Mouse (Mus musculus) midbrain, embryonic 11.5 days (tissue): ENCODE measurements around the gene Pramef8. TPM values are rescaled to one million over a fixed set of nuclear protein-coding genes. Genes with fewer than 3 reads are reported as not detected.

Experiments used
- ATAC-seq: fragments of 200-750 bp; cut with Nextera tagmentation; 2 replicates; pipeline ENCODE4 v1.8.0; 2017; ENCODE audit warnings: moderate TSS enrichment, moderate library complexity; ENCODE audit not compliant: low FRiP score
- DNase-seq: peaks from one replicate; pipeline ENCODE4 v3.0.0; 2015; ENCODE audit warnings: low spot score; ENCODE audit errors: missing footprints
- H3K27ac ChIP-seq: fragments of 300-500 bp; sonication (generic); 2 replicates; pipeline ENCODE4 v1.5.1; 2014; ENCODE audit warnings: low read depth, low read length
- H3K27me3 ChIP-seq: fragments of 300-500 bp; sonication (generic); 2 replicates; pipeline ENCODE4 v1.6.1; 2014; ENCODE audit warnings: mild to moderate bottlenecking, low read length, moderate library complexity, mixed read lengths; ENCODE audit not compliant: control insufficient read depth, insufficient read depth
- H3K36me3 ChIP-seq: fragments of 300-500 bp; sonication (generic); 2 replicates; pipeline ENCODE4 v1.6.1; 2014; ENCODE audit warnings: mild to moderate bottlenecking, low read length, moderate library complexity, mixed read lengths; ENCODE audit not compliant: control insufficient read depth, insufficient read depth
- H3K4me1 ChIP-seq: fragments of 300-500 bp; sonication (generic); 2 replicates; pipeline ENCODE4 v1.6.1; 2014; ENCODE audit warnings: low read length; ENCODE audit not compliant: control insufficient read depth, insufficient read depth
- H3K4me2 ChIP-seq: fragments of 300-500 bp; sonication (generic); 2 replicates; pipeline ENCODE4 v1.6.1; 2014; ENCODE audit warnings: mild to moderate bottlenecking, moderate library complexity
- H3K4me3 ChIP-seq: fragments of 300-500 bp; sonication (generic); 2 replicates; pipeline ENCODE4 v1.5.1; 2014; ENCODE audit warnings: low read depth, low read length
- H3K9ac ChIP-seq: fragments of 300-500 bp; sonication (generic); 2 replicates; pipeline ENCODE4 v1.6.1; 2014; ENCODE audit warnings: low read length
- H3K9me3 ChIP-seq: fragments of 300-500 bp; sonication (generic); 2 replicates; pipeline ENCODE4 v1.6.1; 2016; ENCODE audit warnings: low read length; ENCODE audit not compliant: control insufficient read depth
- WGBS: fragments of 180-500 bp; shearing (Covaris S2); extraction: QIAGEN DNeasy Blood & Tissue Kit; methylation state at CpG from one replicate; pipeline ENCODE4 v1.1.7; 2014; 5-methylcytosine and 5-hydroxymethylcytosine counted together
- polyA plus RNA-seq: library from polyadenylated mRNA; unstranded; fragments of >200 nt; fragmentation: Nextera tagmentation; extraction: Ambion mirVana; gene quantifications from 2 replicates; pipeline ENCODE4 v1.2.1, GENCODE M21; 2014

Gene Pramef8
- polyA plus RNA-seq, result 15.6 and 18.6 TPM in 2 replicates

DNA sequence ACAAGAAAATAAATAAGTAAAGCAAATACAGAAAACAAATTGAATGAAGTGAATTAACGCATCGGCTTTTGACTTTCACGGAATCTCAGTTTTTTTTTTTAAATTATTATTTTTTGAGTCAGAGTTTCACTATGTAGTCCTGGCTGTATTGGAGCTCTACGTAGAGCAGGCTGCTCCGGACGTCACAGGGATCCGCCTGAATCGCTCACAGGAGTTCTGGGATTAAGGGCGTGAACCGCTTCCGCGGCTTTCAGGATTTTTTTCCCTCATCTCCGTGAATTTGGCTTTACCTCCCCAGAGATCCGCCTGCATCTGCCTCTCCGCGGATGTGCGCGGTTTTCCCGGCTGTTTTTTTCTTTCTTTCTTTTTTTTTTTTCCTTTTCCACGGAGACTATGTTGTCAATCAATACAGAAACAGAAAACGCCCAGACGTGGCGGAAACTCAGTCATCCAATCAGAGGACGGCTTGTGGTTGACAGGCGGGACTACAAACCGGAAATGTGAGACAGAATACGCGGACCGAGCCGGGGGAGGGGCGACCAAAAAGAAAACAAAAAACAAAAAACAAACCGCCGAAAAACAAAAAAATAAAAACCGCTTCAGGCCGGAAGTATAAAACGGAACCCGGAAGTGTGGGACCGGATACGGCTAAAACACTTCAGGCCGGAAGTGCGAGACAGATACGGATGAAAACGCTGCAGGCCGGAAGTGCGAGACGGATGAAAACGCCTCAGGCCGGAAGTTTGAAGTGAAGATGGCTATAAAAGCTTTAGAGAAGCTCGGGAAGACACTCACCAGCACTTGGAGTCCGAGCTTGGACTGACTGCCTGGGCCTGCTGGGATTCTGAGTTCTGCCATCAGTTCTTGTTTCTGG is at the start of gene Pramef8:
Gene Pramef8 (plus strand): TSS at position 208 of the 874 bp plus-strand sequence.
- DNase-seq, result peak; percentile 99
- 1% methylated on average over 50 of the region's 50 CpGs for WGBS
- Histone ChIP-seq H3K9me3 (peaks cover 3% of the 10 kb centered on the region; the same call in 1 of the 2 replicates), H3K4me3 (peak within 1 kb of the TSS; percentile 46), H3K4me1 (peaks cover 2% of the 10 kb centered on the region; the same call in 1 of the 2 replicates), H3K27me3 (no peaks in the 10 kb centered on the region), H3K4me2 (peak within 1 kb of the TSS; percentile 48), H3K27ac (peak within 1 kb of the TSS; percentile 60), H3K36me3 (peaks cover 9% of the 10 kb centered on the region), H3K9ac (peak within 1 kb of the TSS; percentile 66)
- peak; percentile 95 for ATAC-seq

DNA sequence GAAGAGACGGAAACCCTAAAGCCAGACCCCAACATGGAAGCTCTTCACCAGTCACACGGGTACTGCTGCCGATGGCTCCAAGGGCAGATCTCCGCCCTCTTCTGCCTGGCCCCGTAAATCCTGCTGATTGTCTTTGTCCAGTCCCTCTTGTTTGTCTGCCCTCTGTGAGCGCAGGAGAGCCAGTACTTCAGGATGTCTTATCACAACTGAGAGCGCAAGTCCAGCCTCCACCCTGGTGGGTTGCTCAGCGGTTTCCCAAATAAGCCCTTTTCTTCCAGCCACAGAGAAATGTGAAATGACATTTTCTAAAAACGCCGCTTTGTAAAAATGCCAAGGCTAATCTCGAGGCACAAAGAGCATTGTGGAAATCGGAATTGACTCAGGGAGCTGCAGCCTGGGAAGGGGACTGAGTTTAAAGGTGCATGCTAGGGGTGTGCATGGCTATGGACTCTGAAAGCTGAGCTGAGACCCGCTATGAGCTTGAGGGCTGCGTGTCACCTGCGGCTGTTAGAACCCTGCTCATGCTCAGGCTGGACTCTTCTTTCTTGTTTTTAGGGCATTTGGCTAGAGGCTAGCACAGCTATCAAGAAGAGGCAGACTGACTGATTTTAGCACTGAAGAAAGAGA is 45.7 kb upstream of the Pramef8 start:
- Histone ChIP-seq H3K4me2 (no peak overlapping the region; the same call in 1 of the 2 replicates), H3K27me3 (no peaks in the 10 kb centered on the region), H3K27ac (no peak overlapping the region), H3K4me3 (no peak overlapping the region), H3K9ac (no peak overlapping the region; the same call in 1 of the 2 replicates), H3K4me1 (peaks cover 9% of the 10 kb centered on the region), H3K36me3 (no peaks in the 10 kb centered on the region), H3K9me3 (no peaks in the 10 kb centered on the region; the same call in 1 of the 2 replicates)
- DNase-seq (peak; percentile 88), ATAC-seq (peak; percentile 64)
- WGBS, result 24% methylated on average over 15 of the region's 15 CpGs

DNA sequence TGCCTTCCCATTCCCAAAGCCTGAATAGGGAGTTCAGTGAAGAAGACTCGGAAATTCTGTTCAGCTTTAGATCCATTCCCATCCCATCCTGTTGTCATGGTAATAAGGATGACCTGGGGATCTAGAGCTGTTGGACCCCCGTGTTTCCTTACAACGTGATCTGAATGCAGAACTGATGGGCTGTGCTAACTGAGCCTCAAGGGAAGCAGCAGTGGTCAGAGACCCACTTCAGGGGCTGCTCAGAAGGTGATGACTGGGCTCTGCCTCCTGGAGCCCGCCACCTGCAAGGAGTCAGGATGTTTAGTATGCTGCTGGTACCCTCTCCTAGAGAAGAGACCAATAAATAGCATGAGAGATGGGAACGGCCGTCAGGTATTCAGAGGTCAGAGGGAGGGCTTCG is 32.7 kb upstream of the Pramef8 start:
- peak overlapping the region; percentile 22; the same call in 1 of the 2 replicates for H3K4me2 ChIP-seq
- 28% methylated on average over 7 of the region's 7 CpGs for WGBS
- no peak overlapping the region for H3K4me3 ChIP-seq
- H3K9ac ChIP-seq, result no peak overlapping the region; the same call in 1 of the 2 replicates
- H3K36me3 ChIP-seq, result no peaks in the 10 kb centered on the region
- no peaks in the 10 kb centered on the region for H3K9me3 ChIP-seq
- DNase-seq, result peak; percentile 90
- peak; percentile 64 for ATAC-seq
- H3K27ac ChIP-seq, result peak overlapping the region; percentile 17; the same call in 1 of the 2 replicates
- no peaks in the 10 kb centered on the region for H3K27me3 ChIP-seq
- peaks cover 12% of the 10 kb centered on the region for H3K4me1 ChIP-seq

DNA sequence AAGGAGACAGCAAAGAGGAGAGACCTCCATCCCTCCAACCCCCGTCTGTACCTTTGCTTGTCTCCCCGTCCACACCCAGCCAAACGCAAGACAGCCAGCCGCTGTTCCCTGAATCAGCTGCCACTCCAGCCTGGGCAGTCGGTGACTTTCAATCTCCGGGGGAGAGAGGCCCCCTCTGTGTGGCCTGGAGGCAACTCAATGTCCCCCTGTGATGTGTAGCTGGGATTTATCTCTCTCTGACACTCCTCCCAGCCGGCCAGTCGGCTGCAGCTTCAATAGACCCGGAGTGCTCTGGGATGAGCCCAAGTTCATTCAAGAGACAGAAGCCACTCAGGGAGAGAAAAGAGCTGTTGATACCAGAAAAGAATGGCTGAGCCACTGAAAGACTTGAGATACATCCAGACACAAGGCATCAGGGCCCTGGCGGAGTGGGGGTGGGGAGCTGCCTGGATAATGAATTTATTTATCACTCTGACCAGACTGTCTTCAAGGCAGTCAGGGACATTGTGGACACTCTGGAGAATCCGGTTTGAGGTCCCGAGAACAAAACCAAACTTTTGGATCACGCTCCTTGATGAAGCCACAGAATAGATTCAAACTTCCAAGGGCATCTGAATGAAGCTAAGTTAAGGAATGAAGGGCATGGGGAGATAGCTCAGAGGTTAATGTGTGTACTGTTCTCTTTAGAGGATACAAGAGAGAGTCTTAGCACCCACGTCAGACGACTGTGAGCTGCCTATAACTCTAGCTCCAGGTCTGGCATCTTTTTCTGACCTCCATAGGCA is 32.1 kb upstream of the Pramef8 start:
- peak; percentile 93 for DNase-seq
- 18% methylated on average over 15 of the region's 15 CpGs for WGBS
- Histone ChIP-seq H3K27ac (peak overlapping the region; percentile 44; the same call in 1 of the 2 replicates), H3K27me3 (no peaks in the 10 kb centered on the region), H3K36me3 (no peaks in the 10 kb centered on the region), H3K4me3 (no peak overlapping the region), H3K9ac (peak overlapping the region; percentile 31), H3K4me2 (peak overlapping the region; percentile 22; the same call in 1 of the 2 replicates), H3K4me1 (peaks cover 12% of the 10 kb centered on the region), H3K9me3 (no peaks in the 10 kb centered on the region)
- ATAC-seq, result peak; percentile 79

DNA sequence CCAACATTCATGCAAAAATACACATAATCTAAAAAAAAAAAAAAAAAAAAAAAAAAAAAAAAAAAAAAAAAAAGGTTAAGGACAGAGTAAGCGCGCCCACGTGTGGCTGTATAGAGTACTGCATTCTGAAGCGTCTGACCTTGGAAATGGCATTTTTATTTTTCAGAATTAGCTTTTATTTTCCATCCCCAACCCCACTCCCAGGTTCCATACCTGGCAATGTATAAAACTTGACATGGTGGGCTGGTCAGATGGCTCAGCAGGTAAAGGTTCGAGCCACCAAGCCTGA is 31.6 kb upstream of the Pramef8 start:
- peaks cover 12% of the 10 kb centered on the region for H3K4me1 ChIP-seq
- WGBS, result under 1% methylated on average over 5 of the region's 5 CpGs
- no peak overlapping the region for H3K27ac ChIP-seq
- no peaks in the 10 kb centered on the region for H3K27me3 ChIP-seq
- no peaks in the 10 kb centered on the region for H3K9me3 ChIP-seq
- DNase-seq (peak; percentile 94), ATAC-seq (no peak)
- H3K4me2 ChIP-seq, result no peak overlapping the region
- H3K4me3 ChIP-seq, result no peak overlapping the region
- no peaks in the 10 kb centered on the region for H3K36me3 ChIP-seq
- H3K9ac ChIP-seq, result no peak overlapping the region

DNA sequence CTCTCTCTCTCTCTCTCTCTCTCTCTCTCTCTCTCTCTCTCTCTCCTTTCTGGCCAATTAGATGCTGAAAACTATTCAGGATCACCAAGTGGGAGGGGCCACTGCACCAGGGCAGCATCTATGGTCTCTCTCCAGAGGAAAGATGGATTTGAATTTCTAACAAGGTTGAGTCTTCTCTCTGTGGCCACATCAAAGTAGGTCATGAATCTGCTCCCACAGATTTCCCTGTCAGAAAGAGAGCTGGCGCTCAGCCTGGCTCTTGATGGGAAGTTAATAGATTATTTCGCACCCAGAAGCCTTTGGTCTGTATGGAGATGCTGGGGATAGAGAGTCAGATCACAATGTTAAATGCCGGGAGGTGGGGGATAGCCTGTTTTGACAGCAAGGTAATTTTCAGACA is 30.1 kb upstream of the Pramef8 start:
- DNase-seq (no peak), ATAC-seq (no peak)
- Histone ChIP-seq H3K27me3 (no peaks in the 10 kb centered on the region), H3K9me3 (no peaks in the 10 kb centered on the region), H3K27ac (no peak overlapping the region), H3K4me3 (no peak overlapping the region), H3K4me2 (no peak overlapping the region), H3K36me3 (no peaks in the 10 kb centered on the region), H3K4me1 (peaks cover 12% of the 10 kb centered on the region), H3K9ac (no peak overlapping the region)
- 65% methylated on average over 3 of the region's 3 CpGs for WGBS

DNA sequence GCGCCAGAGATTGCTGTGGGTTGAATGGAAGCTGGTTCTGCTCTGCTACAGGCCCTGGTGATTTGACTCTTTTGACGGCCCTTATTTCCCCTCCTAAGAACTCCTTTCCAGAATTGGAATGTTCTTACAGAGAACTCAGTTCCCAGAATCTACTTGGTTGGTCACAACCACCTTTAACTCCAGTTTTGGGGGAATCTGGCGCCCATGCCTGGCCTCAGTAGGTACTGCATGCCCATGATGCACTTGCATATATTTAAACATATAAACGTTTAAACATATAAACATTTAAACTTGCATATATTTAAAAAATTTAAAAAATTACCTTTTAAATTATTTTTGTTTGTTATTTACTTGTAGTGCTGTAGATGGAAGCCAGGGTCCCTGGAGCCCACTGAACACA is 28.6 kb upstream of the Pramef8 start:
- Histone ChIP-seq H3K36me3 (no peaks in the 10 kb centered on the region), H3K9me3 (no peaks in the 10 kb centered on the region), H3K4me3 (no peak overlapping the region), H3K27me3 (no peaks in the 10 kb centered on the region), H3K4me2 (no peak overlapping the region), H3K27ac (no peak overlapping the region), H3K4me1 (peaks cover 12% of the 10 kb centered on the region), H3K9ac (no peak overlapping the region)
- ATAC-seq, result no peak
- DNase-seq, result peak; percentile 91
- WGBS, result 45% methylated on average over 4 of the region's 4 CpGs

DNA sequence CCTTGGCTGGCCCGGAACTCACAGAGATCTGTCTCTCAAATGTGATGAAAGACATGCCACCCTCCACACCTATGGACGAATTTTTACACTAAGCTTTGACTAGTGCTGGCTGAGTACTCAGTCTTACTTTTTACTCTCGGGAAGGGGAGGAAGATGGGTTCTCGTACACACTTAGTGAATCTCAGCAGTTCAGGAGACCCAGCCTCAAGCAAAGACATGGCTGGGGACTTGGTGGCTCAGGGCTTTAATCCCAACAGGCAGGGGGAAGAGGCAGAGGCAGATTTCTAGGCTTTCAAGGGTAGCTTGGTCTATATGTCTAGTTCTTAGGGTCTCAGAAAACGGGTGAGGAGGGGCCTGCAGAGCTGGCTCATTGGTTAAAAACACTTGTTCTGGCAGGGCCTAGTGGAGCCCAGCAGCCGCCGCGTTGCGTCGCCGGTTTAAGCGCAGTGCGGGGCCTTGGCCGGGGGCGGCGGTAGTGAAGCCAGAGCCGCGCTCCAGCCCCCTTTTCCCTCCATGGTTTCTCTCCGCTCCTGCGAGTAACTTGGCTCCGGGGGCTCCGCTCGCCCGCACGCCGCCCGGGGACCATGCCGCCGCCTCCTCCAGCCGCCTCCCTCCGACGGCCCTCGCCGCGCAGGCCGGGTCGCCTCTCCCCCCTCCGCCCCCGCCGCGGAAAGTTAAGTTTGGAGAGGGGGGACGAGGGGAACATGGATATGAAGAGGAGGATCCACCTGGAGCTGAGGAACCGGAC is 23.1 kb upstream of the Pramef8 start:
- 10% methylated on average over 34 of the region's 43 CpGs for WGBS
- Histone ChIP-seq H3K9ac (peak overlapping the region; percentile 52; the same call in 1 of the 2 replicates), H3K4me3 (peak overlapping the region; percentile 21; the same call in 1 of the 2 replicates)

More for the DNA sequence above, 23.1 kb upstream of the Pramef8 start:
- Histone ChIP-seq H3K27ac (no peak overlapping the region), H3K36me3 (no peaks in the 10 kb centered on the region), H3K27me3 (no peaks in the 10 kb centered on the region; the same call in 1 of the 2 replicates), H3K9me3 (no peaks in the 10 kb centered on the region; the same call in 1 of the 2 replicates), H3K4me2 (peak overlapping the region; percentile 45), H3K4me1 (no peaks in the 10 kb centered on the region)
- ATAC-seq, result peak; percentile 90
- DNase-seq, result peak; percentile 97
